Mouse (Mus musculus): ENCODE results near the gene Arhgap21. TPM values are rescaled to one million over a fixed set of nuclear protein-coding genes. Genes with fewer than 3 reads are reported as not detected.

Gene Arhgap21
- polyA plus RNA-seq, 1 experiment from 2014 or later = 40.9 TPM

DNA sequence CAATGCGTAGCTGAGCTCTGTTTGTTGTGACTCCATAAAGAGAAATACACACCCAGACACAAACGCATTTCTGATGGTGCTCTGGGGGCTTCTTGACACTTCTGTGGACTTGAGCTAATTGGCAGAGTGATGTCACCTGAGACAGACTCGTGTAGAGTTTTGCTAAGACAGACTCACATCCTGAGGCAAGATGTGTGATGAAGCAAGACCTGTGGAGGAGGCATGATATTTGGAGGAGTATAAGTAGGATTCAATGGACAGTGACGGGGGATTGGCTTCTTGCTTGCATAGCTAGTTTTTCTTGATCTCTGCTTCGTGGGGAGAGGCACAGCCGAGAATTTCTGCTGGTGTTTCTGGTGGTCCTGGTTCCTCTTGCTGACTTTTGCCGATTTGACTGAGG, 150.5 kb downstream of the Arhgap21 start:
- 88% methylated on average over 7 of the region's 7 CpGs for WGBS
- H3K4me3 ChIP-seq (ENCODE audit: low read depth, low read length) = no peak overlapping the region

DNA sequence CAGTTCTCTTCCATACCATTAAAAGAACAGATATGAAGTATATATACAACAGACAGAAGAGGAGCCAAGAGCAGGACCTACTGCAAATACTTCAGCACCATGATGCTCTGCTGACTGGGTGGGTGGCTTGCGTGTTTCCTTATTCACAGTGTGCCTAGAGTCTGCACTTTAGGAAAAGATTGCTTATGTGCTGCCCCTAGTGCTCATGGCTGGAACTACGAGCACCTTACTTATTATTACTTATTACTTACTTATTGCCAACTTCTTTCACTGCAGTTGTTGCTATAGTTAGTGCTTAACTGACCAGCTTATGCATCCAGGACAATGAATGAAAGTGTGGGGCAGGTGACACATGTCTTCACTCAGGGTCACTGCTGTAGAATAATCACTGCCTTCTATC, 154.7 kb downstream of the Arhgap21 start:
- WGBS = 82% methylated on average over 2 of the region's 2 CpGs
- H3K4me1 ChIP-seq (ENCODE audit: control insufficient read depth, insufficient read depth, low read length) = no peaks in the 10 kb centered on the region
- H3K4me2 ChIP-seq (ENCODE audit: low read length) = no peak overlapping the region
- no peak for ATAC-seq
- no peak overlapping the region for H3K9ac ChIP-seq (ENCODE audit: low read depth, low read length)
- no peaks in the 10 kb centered on the region for H3K9me3 ChIP-seq (replicated peaks; ENCODE audit: control insufficient read depth, low read length, poor library complexity, severe bottlenecking)
- H3K27ac ChIP-seq (ENCODE audit: low read length) = no peak overlapping the region
- no peaks in the 10 kb centered on the region for H3K36me3 ChIP-seq (ENCODE audit: control insufficient read depth, insufficient read depth, low read length)
- H3K27me3 ChIP-seq (ENCODE audit: control insufficient read depth, insufficient read depth, low read depth, low read length) = no peaks in the 10 kb centered on the region
- no peak overlapping the region for H3K4me3 ChIP-seq (ENCODE audit: low read depth, low read length)

More for the DNA sequence above, 150.5 kb downstream of the Arhgap21 start:
- Histone ChIP-seq H3K9ac (ENCODE audit: low read depth, low read length) (no peak overlapping the region), H3K4me2 (ENCODE audit: low read length) (no peak overlapping the region), H3K27ac (ENCODE audit: low read length) (no peak overlapping the region), H3K36me3 (ENCODE audit: control insufficient read depth, insufficient read depth, low read length) (no peaks in the 10 kb centered on the region), H3K9me3 (replicated peaks; ENCODE audit: control insufficient read depth, low read length, poor library complexity, severe bottlenecking) (no peaks in the 10 kb centered on the region), H3K4me1 (ENCODE audit: control insufficient read depth, insufficient read depth, low read length) (no peaks in the 10 kb centered on the region), H3K27me3 (ENCODE audit: control insufficient read depth, insufficient read depth, low read depth, low read length) (no peaks in the 10 kb centered on the region)
- no peak for ATAC-seq

DNA sequence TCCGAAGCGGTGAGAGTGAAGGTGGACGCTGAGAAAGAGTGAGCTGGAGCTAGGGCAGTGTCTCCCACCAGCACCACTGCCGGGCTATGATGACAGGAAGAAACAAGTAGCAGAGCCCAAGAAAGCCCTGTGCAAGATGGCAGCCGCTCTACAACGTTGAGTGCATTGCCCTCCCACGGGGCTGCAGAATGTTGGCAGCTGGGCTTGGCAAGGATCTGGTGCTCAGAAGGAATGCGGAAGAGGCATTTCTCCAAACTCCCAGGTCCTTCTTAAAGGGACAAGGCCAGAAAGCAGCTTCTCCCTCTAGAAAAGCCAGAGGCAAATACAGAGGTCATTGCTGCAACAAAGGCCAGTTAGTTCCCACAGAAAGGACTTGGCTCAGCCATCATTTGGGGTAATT, 157.2 kb downstream of the Arhgap21 start:
- Histone ChIP-seq H3K27me3 (ENCODE audit: control insufficient read depth, insufficient read depth, low read depth, low read length) (no peaks in the 10 kb centered on the region), H3K4me1 (ENCODE audit: control insufficient read depth, insufficient read depth, low read length) (no peaks in the 10 kb centered on the region), H3K4me3 (ENCODE audit: low read depth, low read length) (no peak overlapping the region)

DNA sequence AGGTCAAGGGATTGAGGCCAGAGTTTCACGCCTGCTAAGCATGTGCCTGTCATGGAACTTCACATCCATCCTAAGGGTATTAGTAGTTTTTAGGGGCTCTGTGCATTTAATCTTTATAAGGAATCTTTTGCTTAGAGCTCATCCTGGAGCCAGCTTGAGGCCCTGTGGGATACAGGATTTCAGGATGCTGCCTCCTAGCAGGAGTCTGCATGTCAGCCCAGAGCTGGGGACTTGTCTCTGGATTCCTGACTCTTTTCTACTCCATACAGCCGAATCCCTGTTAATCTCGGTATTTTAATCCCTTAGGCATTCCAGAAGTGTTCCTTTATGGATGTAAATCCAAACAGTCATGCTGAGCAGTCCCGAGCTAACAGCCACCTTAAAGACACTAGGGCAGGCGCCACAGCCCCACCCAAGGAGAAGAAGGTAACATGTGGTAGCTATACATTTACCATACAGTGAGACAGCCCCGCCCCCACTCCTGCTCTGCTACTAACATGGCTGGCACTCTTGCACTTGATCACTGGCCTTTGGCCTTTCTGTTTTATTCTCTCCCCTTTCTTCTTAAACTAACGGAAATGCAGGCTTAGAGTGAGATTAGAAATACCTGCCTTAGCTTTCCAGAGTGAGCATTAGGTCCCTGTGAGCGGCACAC, 167.3 kb downstream of the Arhgap21 start:
- 0 out of 2 replicates have a peak, but pooled peaks have one; percentile 32 for ATAC-seq
- WGBS = 53% methylated on average over 8 of the region's 8 CpGs

More for the DNA sequence above, 157.2 kb downstream of the Arhgap21 start:
- Histone ChIP-seq H3K9me3 (replicated peaks; ENCODE audit: control insufficient read depth, low read length, poor library complexity, severe bottlenecking) (no peaks in the 10 kb centered on the region), H3K36me3 (ENCODE audit: control insufficient read depth, insufficient read depth, low read length) (no peaks in the 10 kb centered on the region), H3K27ac (ENCODE audit: low read length) (no peak overlapping the region), H3K4me2 (ENCODE audit: low read length) (no peak overlapping the region), H3K9ac (ENCODE audit: low read depth, low read length) (no peak overlapping the region)
- WGBS = 86% methylated on average over 8 of the region's 8 CpGs
- no peak for ATAC-seq

More for the DNA sequence above, 167.3 kb downstream of the Arhgap21 start:
- H3K4me3 ChIP-seq (ENCODE audit: low read depth, low read length) = no peak overlapping the region
- no peak overlapping the region for H3K9ac ChIP-seq (ENCODE audit: low read depth, low read length)
- no peaks in the 10 kb centered on the region for H3K36me3 ChIP-seq (ENCODE audit: control insufficient read depth, insufficient read depth, low read length)
- no peak overlapping the region for H3K4me2 ChIP-seq (ENCODE audit: low read length)
- H3K27me3 ChIP-seq (ENCODE audit: control insufficient read depth, insufficient read depth, low read depth, low read length) = no peaks in the 10 kb centered on the region
- no peak overlapping the region for H3K27ac ChIP-seq (ENCODE audit: low read length)
- H3K4me1 ChIP-seq (ENCODE audit: control insufficient read depth, insufficient read depth, low read length) = no peaks in the 10 kb centered on the region
- H3K9me3 ChIP-seq (replicated peaks; ENCODE audit: control insufficient read depth, low read length, poor library complexity, severe bottlenecking) = no peaks in the 10 kb centered on the region

Other genes starting within 250 kb of the Arhgap21 start
- 5.8 and 8.4 TPM in 2 replicates for gene Enkur, start 236.5 kb upstream of the Arhgap21 start, polyA plus RNA-seq (2015; fragmentation: Nextera tagmentation; extraction: Ambion mirVana)
- 24.5 and 28.3 TPM in 2 replicates for gene Thnsl1, start 236.8 kb upstream of the Arhgap21 start, polyA plus RNA-seq (2015; fragmentation: Nextera tagmentation; extraction: Ambion mirVana)